Mouse (Mus musculus) thymus, adult 2 months (tissue): ENCODE results near the gene Prkce.

Experiments used
- CTCF ChIP-seq: fragments of 200-500 bp; IDR thresholded peaks from 2 replicates; pipeline ENCODE4 v1.5.1; 2012; ENCODE audit warnings: mild to moderate bottlenecking, control low read depth, low read length, moderate library complexity, borderline replicate concordance; ENCODE audit not compliant: control insufficient read depth, poor library complexity, insufficient read depth; ENCODE audit errors: extremely low read depth
- POLR2A ChIP-seq: fragments of 200-500 bp; IDR thresholded peaks from 2 replicates; pipeline ENCODE4 v1.6.1; 2012; ENCODE audit warnings: mild to moderate bottlenecking, low read length, control low read depth, moderate library complexity; ENCODE audit not compliant: control insufficient read depth, poor library complexity, insufficient read depth; ENCODE audit errors: extremely low read depth

GRCm38 (mm10) chr17:86592991-86593586, 425.5 kb downstream of the Prkce start:
- TF ChIP-seq CTCF (no peak), POLR2A (no peak)
